Mouse (Mus musculus) ES-E14 (cell line): ENCODE data around the gene Siae.

Source experiments
- CHD2 ChIP-seq: IDR thresholded peaks from 2 replicates; pipeline ENCODE4 v1.6.1; 2014; ENCODE audit warnings: mild to moderate bottlenecking, low read depth, low read length, inconsistent platforms
- MAFK ChIP-seq: IDR thresholded peaks from 2 replicates; pipeline ENCODE4 v1.6.1; 2014; ENCODE audit warnings: mild to moderate bottlenecking, low read depth, low read length, inconsistent platforms; ENCODE audit not compliant: insufficient read depth
- ZC3H11A ChIP-seq: IDR thresholded peaks from 2 replicates; pipeline ENCODE4 v1.6.1; 2012; ENCODE audit warnings: low read depth, mild to moderate bottlenecking, inconsistent platforms, low read length, borderline replicate concordance
- ZNF384 ChIP-seq: IDR thresholded peaks from 2 replicates; pipeline ENCODE4 v1.6.1; 2012; ENCODE audit warnings: low read depth, low read length, inconsistent platforms

- TF ChIP-seq ZNF384 (no peak), MAFK (no peak), ZC3H11A (no peak), CHD2 (no peak)
Observed at GRCm38 (mm10) chr9:37663210-37663609, 107.7 kb downstream of the Siae start.
